Mouse (Mus musculus) megakaryocyte, adult 5-6 weeks (primary cell): ENCODE results near the gene Olfr222. TPM values are rescaled to one million over a fixed set of nuclear protein-coding genes. Genes with fewer than 3 reads are reported as not detected.
A peak's percentile ranks its signal among the peaks of the same experiment; 100 is the strongest.
"Not testable (repeated sequence)": the region's sequence is repeated elsewhere in the genome, so short reads cannot be mapped to it uniquely, and the experiment has no call there.

Experiments
- ATAC-seq: 2 replicates; pipeline ENCODE4 v1.8.0; 2016; ENCODE audit warnings: mild to moderate bottlenecking, inconsistent platforms; ENCODE audit not compliant: poor library complexity, severe bottlenecking
- total RNA-seq, 2 experiments: library from RNA; stranded (forward) in 1 of 2; stranded (reverse) in 1 of 2; fragments of 153-499, 151-499 nt in 1 of 2; fragments of 221-1000, 200-1000 nt in 1 of 2; gene quantifications; 2 replicates each; pipeline versions ENCODE4 v1.2.3 to v1.2.4; 2015 to 2017

Gene Olfr222
- total RNA-seq (2015): not detected in 2 replicates
- total RNA-seq (2017): not detected in 2 replicates

DNA sequence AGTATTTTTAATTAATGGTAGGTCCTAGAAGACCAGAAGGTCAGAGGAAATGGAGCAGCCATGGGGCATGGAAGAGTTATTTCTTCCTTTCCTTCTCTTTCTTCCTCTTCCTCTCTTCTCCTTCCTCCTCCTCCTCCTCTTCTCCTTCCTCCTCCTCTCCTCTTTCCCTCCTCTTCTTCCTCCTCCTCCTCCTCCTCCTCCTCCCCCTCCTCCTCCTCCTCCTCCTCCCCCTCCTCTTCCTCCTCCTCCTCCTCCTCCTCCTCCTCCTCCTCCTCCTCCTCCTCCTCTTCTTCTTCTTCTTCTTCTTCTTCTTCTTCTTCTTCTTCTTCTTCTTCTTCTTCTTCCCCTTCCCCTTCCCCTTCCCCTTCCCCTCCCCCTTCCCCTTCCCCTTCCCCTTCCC is at the start of gene Olfr222:
TSS of gene Olfr222 (minus strand) at position 101 of the 400 bp plus-strand sequence.
- not testable (repeated sequence) for ATAC-seq

DNA sequence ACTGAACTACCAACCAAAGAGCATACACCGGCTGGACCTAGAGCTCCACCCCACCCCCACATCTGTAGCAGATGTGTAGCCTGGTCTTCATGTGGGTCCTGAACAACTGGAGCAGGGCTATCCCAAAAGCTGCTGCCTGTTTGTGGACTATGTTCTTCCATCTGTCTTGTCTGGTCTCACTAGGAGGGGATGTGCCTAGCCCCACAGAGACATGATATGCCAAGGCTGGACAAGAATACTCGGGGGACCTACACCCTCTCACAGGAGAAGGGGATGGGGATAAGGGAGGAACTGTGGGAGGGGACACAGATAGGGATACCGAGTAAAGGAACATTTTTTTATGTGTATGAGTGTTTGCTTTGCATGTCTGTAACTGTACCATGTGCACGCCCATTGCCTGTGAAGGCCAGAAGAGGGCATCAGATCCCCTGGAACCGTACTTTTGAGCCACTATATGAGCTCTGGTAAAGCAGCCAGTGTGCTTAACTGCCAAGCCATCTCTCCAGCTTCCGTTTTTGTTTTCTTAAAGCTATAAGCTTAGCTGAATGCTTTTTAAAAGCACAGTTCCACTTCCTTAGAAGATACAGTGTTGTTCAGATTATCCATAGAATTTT is 48.1 kb upstream of the Olfr222 start:
- peak; percentile 90 for ATAC-seq

DNA sequence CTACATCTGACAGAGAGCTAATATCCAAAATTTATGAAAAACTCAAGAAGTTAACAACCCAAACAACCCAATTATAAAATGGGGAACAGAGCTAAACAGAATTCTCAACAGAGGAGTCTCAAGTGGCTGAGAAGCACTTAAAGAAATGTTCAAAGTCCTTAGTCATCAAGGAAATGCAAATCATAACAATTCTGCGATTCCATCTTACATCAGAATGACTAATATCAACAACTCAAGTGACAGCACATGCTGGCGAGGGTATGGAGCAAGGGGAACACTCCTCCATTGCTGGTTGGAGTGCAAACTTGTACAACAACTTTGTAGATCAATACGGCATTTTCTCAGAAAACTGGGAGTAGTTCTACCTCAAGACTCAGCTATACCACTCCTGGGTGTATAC is 46.2 kb upstream of the Olfr222 start:
- no peak for ATAC-seq

DNA sequence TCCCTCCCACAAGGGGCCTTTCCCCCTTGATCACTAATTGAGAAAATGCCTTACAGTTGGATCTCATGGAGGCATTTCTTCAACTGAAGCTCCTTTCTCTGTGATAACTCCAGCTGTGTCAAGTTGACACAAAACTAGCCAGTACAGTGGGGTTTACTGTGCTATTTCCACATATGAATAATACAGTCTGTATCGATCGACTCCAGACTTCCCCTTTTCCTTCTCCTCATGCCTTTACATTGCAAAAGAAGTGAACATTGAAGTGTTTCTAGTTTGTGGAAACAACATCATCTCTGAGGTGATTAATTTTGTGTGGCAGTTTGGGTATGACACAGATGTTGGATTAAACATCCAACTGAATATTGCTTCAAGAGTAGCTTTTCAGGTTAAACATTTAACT is 41.0 kb upstream of the Olfr222 start:
- not testable (repeated sequence) for ATAC-seq

DNA sequence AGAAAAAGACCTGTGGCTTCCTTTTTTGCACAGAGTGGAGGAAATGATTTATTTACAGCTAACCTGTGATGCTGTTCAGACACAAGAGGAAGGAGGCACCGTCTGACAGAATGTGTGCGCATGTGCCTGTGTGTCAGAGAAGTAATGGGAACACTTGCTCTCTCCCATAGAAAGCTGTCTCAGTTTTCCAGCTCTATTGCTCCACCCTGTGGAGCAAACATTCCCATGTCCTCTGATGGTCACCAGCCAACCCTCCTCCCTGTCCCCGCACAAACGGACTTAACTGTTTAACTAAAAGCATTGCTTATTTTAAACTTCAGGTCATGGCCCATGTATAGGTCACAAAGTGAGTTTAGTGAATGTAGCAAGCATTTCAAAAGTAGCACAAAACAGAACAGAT is 38.1 kb upstream of the Olfr222 start:
- ATAC-seq: no peak

DNA sequence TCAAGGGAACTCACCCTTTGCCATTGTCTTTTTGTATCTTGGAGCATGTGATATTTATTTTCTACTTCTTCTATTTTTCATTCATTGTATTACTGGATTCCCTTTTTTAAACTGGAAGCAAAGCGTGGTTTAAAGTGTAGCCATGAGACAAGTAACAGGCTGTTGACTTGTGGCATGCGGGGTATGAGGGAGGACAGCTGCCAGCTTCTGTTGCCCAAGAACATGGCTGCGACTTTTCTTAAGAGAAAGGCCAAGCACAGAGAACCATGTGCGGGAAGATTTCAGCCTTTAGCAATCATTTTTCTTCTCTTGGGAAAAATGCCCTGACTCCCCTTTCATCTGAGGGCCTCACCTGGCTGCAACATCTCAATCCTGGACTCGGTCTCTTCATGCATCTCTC is 35.6 kb upstream of the Olfr222 start:
- no peak for ATAC-seq

DNA sequence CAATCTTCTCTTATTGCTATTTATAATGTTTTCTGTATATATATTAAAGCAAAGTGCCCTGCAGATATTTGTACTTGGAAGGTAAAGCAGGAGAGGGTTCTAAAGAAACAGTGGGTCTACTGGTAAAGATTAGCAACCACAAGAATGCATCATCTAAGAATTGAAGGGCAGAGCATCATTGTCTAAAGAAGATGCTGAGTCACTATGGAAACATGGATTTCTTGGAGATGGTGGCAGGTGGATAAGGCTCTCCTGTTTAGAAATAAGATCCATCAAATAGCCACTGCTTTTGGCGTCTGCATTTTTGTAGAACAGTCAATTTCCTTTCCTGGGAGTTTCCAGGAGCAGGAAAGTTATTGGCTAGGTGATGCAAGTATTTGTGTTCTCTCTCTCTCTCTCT is 26.3 kb upstream of the Olfr222 start:
- ATAC-seq: no peak

- no peak for ATAC-seq
Observed at GRCm38 (mm10) chr11:59600872-59601271, 24.8 kb upstream of the Olfr222 start.

DNA sequence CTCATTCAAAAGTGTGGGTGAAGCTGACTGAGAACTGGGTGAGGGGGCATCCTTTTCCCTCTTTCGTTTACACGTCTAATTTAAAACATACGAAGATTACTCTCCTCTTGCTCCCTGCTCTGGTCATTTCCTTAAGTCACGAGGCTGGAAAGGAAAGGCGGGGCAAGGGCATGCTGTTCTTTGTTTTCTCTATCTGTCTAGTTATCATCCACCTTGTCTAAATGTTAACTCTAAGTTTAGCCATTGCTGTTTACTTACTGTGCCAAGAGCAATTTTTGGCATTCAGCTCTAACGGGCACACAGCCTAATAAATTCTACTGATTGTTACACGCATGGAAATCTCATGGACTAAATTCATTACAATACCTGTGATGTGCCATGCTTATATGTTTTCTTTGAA is 23.2 kb upstream of the Olfr222 start:
- no peak for ATAC-seq

GRCm38 (mm10) chr11:59596950-59597349 is 20.9 kb upstream of the Olfr222 start:
- ATAC-seq: no peak

DNA sequence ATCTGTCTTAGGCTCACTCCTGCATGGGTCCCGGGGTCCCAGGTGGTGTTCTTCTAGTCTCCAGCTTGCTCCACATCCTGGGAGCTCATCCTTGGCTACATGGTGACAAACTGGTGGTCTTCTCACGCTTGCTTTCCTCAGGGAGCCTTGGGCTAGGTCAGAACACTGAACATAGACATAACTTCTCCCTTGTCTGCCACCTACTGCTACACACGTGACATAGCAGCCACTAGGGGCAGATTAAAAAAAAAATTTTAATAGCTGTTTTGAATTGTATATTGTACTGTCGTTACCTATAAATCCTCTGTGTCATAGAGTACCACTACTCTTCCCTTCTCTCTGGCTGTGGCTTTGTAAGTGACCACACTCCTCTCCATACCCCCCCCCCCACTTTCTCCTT is 20.1 kb upstream of the Olfr222 start:
- ATAC-seq: no peak

DNA sequence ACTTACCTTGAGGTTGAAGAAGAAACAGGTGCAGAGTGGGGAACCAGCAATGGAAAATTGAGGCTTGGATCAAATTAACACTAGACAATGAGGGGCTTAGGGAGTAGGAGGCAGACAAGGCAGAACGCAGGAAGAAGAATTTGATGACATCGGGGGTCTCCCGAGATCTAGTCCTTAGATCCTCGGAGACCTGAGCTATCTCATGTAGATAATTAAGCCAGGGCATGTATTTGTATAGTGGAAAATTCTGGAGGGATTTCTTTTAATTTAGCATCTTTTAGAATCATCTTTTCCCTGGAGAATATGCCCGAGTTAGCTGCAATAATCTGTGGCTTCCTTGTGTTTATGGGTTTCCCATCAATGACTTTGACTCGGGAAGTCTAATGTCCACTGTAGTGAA is 17.2 kb upstream of the Olfr222 start, which contains the start of gene Olfr223:
TSS of gene Olfr223 (minus strand) at position 101 of the 400 bp plus-strand sequence.
- no peak for ATAC-seq

GRCm38 (mm10) chr11:59589496-59589895 is 13.5 kb upstream of the Olfr222 start:
- no peak for ATAC-seq

DNA sequence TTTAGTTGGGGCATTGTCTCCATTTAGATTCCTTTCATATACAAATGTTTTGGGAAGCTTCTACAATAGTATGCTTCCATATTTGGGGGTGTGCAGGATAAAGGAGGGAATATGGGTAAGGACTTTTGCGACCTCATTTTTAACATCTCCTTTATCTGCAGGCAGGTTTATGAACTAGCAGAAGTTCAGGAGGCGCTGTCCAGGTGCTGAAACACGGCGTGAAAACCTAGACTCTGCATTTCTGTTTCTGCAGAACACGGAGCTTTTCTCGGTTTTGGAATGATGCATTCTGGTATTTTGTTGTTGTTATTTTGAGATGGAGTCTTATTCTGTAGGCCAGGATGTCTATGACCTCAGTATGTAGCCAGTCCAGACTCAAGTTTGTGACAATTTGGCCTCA is 8.5 kb upstream of the Olfr222 start:
- no peak for ATAC-seq

GRCm38 (mm10) chr11:59575726-59576125 is 309 bp downstream of the Olfr222 start:
- no peak for ATAC-seq

DNA sequence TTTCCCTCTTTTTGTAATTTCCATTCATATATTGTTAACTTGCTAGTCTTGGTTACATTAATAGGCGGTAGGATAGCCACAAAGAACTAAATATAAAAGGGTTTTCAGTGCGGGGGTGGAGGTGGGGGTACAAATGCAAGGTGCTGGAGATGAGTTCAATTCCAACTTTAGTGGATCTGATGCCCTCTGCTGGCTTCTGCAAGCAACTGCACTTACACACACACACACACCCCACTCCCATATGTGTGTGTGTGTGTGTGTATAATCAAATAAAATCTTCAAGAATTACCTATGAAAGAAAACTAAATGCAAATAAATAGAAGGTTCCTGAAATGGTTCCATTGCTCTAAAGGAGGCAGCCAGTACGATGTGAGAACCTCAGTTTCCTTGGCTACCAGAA is 6.7 kb downstream of the Olfr222 start:
- ATAC-seq: peak; percentile 78

GRCm38 (mm10) chr11:59562837-59563236 is 13.2 kb downstream of the Olfr222 start:
- peak; percentile 12; the same call in 1 of the 2 replicates for ATAC-seq

DNA sequence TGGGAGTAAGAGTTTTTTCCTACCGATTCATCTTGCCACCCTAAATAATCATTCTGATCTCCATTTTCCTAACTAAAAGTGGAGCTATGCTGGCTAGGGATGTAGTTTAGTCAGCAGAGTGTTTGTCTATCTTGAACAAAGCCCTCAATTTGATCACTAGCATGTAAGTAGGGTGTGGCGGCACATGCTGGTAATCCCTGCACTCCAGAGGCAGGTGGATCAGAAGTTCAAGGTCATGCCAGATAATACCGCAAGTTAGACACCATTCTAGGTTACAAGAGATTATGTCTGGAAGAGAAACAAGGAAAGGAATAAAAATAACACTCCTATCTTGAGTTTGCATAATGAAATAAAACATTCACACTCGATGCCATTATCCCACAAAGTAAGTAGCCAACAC is 13.7 kb downstream of the Olfr222 start:
- no peak for ATAC-seq

GRCm38 (mm10) chr11:59560906-59561305 is 15.1 kb downstream of the Olfr222 start:
- no peak for ATAC-seq

- ATAC-seq: no peak
Observed at GRCm38 (mm10) chr11:59554535-59554934, 21.5 kb downstream of the Olfr222 start.

DNA sequence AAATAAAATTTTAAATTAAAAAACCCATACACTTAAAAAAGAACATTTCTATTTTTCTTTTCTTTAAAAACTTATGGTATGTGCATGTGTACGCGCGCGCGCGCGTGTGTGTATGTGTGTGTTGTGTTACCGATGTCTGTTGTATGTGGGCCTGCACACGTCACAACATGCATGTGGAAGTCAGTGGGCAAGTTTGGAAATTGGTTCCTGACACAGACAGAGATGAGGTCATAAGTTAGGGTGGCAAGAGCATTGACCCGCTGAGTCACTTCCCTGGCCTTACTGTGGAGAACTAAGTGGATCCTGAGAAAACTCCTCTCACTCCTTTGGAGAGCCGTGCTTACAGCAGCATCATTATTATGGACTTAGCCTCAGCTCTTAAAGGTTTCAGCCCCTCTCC is 21.9 kb downstream of the Olfr222 start:
- ATAC-seq: peak; percentile 38

GRCm38 (mm10) chr11:59544005-59544404 is 32.0 kb downstream of the Olfr222 start:
- no peak for ATAC-seq

DNA sequence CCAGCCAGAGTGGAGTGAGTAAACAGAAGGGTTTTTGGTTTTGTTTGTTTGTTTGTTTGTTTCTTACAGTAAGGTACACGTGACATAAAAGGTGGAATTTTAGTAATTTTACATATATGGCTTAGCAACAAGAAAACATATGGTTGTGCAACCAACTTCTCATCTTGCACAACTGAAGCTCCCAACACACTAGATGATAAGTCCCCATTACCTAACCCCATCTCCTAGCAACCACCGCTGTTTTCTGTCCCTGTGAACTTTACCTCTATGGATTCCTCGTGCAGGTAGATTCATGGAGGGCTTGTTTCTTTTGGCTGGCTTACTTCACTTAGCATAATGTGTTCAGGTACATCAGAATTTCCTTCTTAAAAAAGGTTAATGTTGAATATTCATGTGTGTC is 32.7 kb downstream of the Olfr222 start:
- ATAC-seq: peak; percentile 28; the same call in 1 of the 2 replicates
